Mouse (Mus musculus) layer of hippocampus, adult 18-20 months (tissue): ENCODE data around the gene Rufy1. TPM values are rescaled to one million over a fixed set of nuclear protein-coding genes. Genes with fewer than 3 reads are reported as not detected.
"Not testable (repeated sequence)": the region's sequence is repeated elsewhere in the genome, so short reads cannot be mapped to it uniquely, and the experiment has no call there.

Experiments
- DNase-seq, 2 experiments: peaks; one replicate each; pipeline ENCODE4 v3.0.0; 2022; ENCODE audit warnings: low spot score in 2 of 2
- long read RNA-seq: library from polyadenylated mRNA; stranded (forward); transcript quantifications from one replicate; pipeline ENCODE4 v2.0.0, GENCODE M21; 2021
- total RNA-seq, 2 experiments: library from RNA; stranded (reverse); gene quantifications; 2 replicates each; pipeline ENCODE4 v1.2.3; 2021

Rufy1 gene
- total RNA-seq: 10 to 100 TPM; 30.4 to 30.9 TPM
- long read RNA-seq, transcript Rufy1-201 (18 exons, 2,688 nt): major isoform, 54 of 65 reads
- long read RNA-seq, partial matches to known transcripts: 4 of 65 reads
- long read RNA-seq, other reads (novel, unspliced or antisense): 7 of 65 reads

GRCm38 (mm10) chr11:50430277-50431133 is at the start of gene Rufy1:
Gene Rufy1, minus strand, starts transcription at chr11:50431125.
- peak; percentile 53 to 84 for DNase-seq

GRCm38 (mm10) chr11:50478072-50478471 is 47.1 kb upstream of the Rufy1 start:
- no peak for DNase-seq

DNA sequence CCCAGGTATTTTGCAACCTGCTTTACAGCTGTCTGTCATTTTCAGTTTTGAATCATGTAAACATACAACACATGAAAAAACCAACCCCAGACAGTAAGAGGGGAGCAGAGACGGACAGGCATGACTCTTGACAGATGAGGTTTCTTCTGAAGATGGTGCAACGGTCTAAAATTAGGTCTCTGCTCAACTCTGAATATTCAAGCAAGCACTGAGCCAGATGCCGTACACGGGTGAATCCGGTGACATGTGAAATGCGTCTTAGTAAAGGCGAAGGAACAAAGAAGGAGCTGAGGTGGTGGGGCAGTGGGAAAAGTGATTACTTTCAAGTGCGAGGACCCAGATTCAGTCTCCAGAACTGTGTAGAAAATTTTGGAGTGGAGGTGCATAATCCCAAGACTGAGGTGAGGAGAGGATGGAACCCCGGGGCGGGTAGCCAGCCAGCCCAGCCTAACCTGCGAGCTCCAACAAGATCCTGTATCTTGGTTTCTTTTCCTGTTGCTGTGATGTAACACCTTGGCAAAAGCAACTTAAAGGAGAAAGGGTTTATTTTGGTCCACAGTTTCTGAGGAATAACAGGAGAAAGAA is 46.7 kb upstream of the Rufy1 start:
- DNase-seq: no peak

DNA sequence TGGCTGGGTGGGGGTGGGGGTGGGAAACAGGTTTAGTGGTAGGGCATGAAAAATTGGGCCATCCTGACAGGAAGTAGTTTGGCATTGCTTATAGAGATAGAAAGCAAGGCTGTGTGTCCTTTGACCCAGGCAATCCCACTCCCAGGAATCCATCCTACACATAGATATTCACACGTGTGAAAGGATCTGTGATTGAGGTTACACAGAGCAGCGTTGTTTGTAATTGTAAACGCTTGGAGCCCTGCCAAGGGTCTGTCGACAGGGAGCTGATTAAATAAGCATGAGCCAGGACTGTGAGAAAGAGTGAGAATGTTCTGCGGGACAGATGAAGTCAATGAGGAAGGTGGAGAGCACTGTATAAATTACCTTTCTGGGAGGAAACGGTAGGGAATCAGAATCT is 46.0 kb upstream of the Rufy1 start:
- DNase-seq: no peak

GRCm38 (mm10) chr11:50473933-50474332 is 43.0 kb upstream of the Rufy1 start:
- no peak for DNase-seq

GRCm38 (mm10) chr11:50472161-50472939 is 41.4 kb upstream of the Rufy1 start:
- DNase-seq: no peak

- DNase-seq: no peak
These were observed 30.6 kb upstream of the Rufy1 start for GRCm38 (mm10) chr11:50461481-50461880.

- DNase-seq: no peak
These were observed 28.3 kb upstream of the Rufy1 start for GRCm38 (mm10) chr11:50459250-50459649.

- DNase-seq: peak in 1 of 2 experiments; percentile 31
These were observed 26.4 kb upstream of the Rufy1 start for GRCm38 (mm10) chr11:50457111-50457911.

DNA sequence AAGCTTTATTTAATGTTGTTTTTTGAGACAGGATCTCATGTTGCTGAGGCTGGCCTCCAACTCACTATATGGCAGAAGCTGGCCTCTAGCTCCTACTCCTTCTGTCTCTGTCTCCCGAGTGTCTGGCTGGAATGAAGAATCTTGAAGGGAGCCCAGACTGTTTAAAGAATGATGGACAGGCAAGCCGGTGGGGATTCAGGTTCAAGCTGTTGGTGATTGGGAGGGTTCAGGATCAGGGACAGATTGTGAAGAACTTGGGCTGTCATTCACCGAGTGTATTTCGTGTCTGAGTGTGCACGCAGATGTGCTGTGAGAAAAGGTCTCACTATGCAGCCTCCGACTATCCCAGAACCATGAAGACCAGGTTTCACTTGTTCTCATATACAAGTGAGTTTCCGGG is 25.5 kb upstream of the Rufy1 start:
- DNase-seq: no peak

GRCm38 (mm10) chr11:50454934-50455333 is 24.0 kb upstream of the Rufy1 start:
- DNase-seq: peak; percentile 31 to 45

DNA sequence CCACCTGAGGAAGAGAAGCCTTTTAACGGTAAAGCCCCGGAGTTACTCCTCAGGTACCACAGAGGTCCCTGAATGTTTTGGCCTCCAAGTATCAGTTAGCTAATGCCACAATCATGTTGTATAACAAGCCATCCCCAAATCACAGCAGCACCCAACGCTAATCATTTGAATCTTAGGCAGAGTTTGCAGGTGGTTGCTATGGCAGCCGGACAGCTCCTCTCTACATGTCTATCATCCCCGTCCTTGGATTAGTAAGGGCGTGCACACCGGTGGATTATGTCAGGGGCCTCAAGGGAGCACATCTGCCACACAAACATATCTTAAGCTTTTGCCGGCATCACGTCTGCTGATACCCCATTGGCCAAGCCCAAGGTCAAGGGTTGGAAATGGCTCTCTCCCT is 19.3 kb upstream of the Rufy1 start:
- no peak for DNase-seq

GRCm38 (mm10) chr11:50448163-50448562 is 17.2 kb upstream of the Rufy1 start:
- not testable (repeated sequence) for DNase-seq

- DNase-seq: peak in 1 of 2 experiments; percentile 71
These were observed 12.5 kb upstream of the Rufy1 start for GRCm38 (mm10) chr11:50443259-50444065.

DNA sequence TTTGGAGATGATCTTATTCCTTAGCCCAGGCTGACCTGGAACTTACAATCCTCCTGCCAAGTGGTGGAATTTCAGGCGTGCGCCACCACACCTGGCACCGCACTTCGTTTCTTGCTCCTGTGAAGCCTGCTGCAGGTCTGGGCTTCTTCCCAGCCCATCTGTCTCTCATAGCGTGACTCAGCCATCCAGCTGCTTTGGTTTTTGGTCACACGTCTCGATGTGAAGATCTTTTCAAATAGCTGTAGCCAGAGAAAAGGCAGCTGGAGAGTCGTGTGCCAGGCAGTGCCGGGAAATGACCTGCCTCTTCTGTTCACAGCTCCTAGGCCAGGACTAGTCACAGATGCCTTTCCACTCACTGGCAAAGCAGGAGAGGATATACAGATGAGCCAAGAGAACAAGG is 10.7 kb upstream of the Rufy1 start:
- DNase-seq: peak; percentile 41

GRCm38 (mm10) chr11:50440691-50441090 is 9.8 kb upstream of the Rufy1 start:
- no peak for DNase-seq

GRCm38 (mm10) chr11:50439857-50440256 is 8.9 kb upstream of the Rufy1 start:
- no peak for DNase-seq

- no peak for DNase-seq
These were observed 2.0 kb upstream of the Rufy1 start for GRCm38 (mm10) chr11:50432896-50433295.

GRCm38 (mm10) chr11:50432069-50432440 is 1.1 kb upstream of the Rufy1 start:
- no peak for DNase-seq
